Mouse (Mus musculus) heart, adult 2 months (tissue): ENCODE data around the gene Igfbp6.

Source experiments
- CTCF ChIP-seq: fragments of 200-600 bp; IDR thresholded peaks from 2 replicates; pipeline ENCODE4 v1.8.1; 2022; ENCODE audit warnings: antibody characterized with exemption, mild to moderate bottlenecking, moderate library complexity
- POLR2A ChIP-seq: fragments of 200-500 bp; IDR thresholded peaks from 2 replicates; pipeline ENCODE4 v1.6.1; 2011; ENCODE audit warnings: mild to moderate bottlenecking, low read depth, low read length, control low read depth; ENCODE audit not compliant: insufficient read depth

GRCm38 (mm10) chr15:102094988-102095387 lies 49.2 kb upstream of the Igfbp6 start:
- TF ChIP-seq POLR2A (no peak), CTCF (no peak)
